Mouse (Mus musculus) heart, adult 2 months (tissue): ENCODE measurements around the gene Cib4. TPM values are rescaled to one million over a fixed set of nuclear protein-coding genes. Genes with fewer than 3 reads are reported as not detected.

Source experiments
- DNase-seq, 2 experiments: peaks; one replicate each; pipeline ENCODE4 v3.0.0; 2021
- H3K27ac ChIP-seq: fragments of 200-600 bp; 2 replicates; pipeline ENCODE4 v1.8.1; 2022
- H3K27me3 ChIP-seq: fragments of 200-500 bp; 2 replicates; pipeline ENCODE4 v1.6.1; 2012; ENCODE audit warnings: mild to moderate bottlenecking, low read length, inconsistent platforms, mixed read lengths; ENCODE audit not compliant: control insufficient read depth, insufficient read depth
- H3K36me3 ChIP-seq: fragments of 200-500 bp; 2 replicates; pipeline ENCODE4 v1.6.1; 2012; ENCODE audit warnings: low read length, inconsistent platforms; ENCODE audit not compliant: control insufficient read depth, insufficient read depth
- H3K4me1 ChIP-seq: fragments of 200-500 bp; 2 replicates; pipeline ENCODE4 v1.6.1; 2011; ENCODE audit warnings: low read length; ENCODE audit not compliant: control insufficient read depth, insufficient read depth
- H3K4me3 ChIP-seq: fragments of 200-600 bp; 2 replicates; pipeline ENCODE4 v1.8.1; 2022
- H3K79me2 ChIP-seq: fragments of 200-500 bp; replicated peaks from 2 replicates; pipeline ENCODE4 v1.6.1; 2012; ENCODE audit warnings: mild to moderate bottlenecking, inconsistent platforms, low read length, moderate library complexity, mixed read lengths; ENCODE audit not compliant: control insufficient read depth, insufficient read depth
- H3K9ac ChIP-seq: fragments of 200-500 bp; 2 replicates; pipeline ENCODE4 v1.6.1; 2012; ENCODE audit warnings: low read depth, mild to moderate bottlenecking, control low read depth, inconsistent platforms, low read length, mixed read lengths
- CTCF ChIP-seq: fragments of 200-600 bp; IDR thresholded peaks from 2 replicates; pipeline ENCODE4 v1.8.1; 2022; ENCODE audit warnings: antibody characterized with exemption, mild to moderate bottlenecking, moderate library complexity
- EP300 ChIP-seq: fragments of 200-500 bp; IDR thresholded peaks from 2 replicates; pipeline ENCODE4 v1.6.1; 2011; ENCODE audit warnings: low read depth, low read length, control low read depth; ENCODE audit not compliant: insufficient read depth
- POLR2A ChIP-seq: fragments of 200-500 bp; IDR thresholded peaks from 2 replicates; pipeline ENCODE4 v1.6.1; 2011; ENCODE audit warnings: mild to moderate bottlenecking, low read depth, low read length, control low read depth; ENCODE audit not compliant: insufficient read depth
- WGBS: fragments of 180-500 bp; shearing (Covaris S2); methylation state at CpG from one replicate; pipeline ENCODE4 v1.1.7; 2018; 5-methylcytosine and 5-hydroxymethylcytosine counted together
- intact Hi-C: fragments of 180-260 bp; cut with DNase I; formaldehyde crosslinking; loops from one replicate; pipeline ENCODE4 v1.15.1; 2025
- polyA plus RNA-seq: library from polyadenylated mRNA; depleted of rRNA; stranded (reverse); fragments of >200 nt; gene quantifications from 2 replicates; pipeline ENCODE4 v1.2.3, GENCODE M21; 2012; rRNA removed
- total RNA-seq, 2 experiments: library from RNA; stranded (reverse); gene quantifications; 2 replicates each; pipeline ENCODE4 v1.2.3; 2021

Cib4 gene
- total and polyA plus RNA-seq, 3 experiments, result not detected

- Histone ChIP-seq H3K79me2 (no peaks in the 10 kb centered on the region), H3K9ac (no peak overlapping the region), H3K4me3 (no peak overlapping the region), H3K27ac (no peak overlapping the region), H3K4me1 (no peaks in the 10 kb centered on the region), H3K36me3 (no peaks in the 10 kb centered on the region), H3K27me3 (no peaks in the 10 kb centered on the region)
- TF ChIP-seq CTCF, result no peak
- intact Hi-C loops, result no loop called here
- 84% methylated on average over 13 of the region's 13 CpGs for WGBS
- no peak for DNase-seq
Observed at GRCm38 (mm10) chr5:30444327-30444895, 101.2 kb downstream of the Cib4 start.

DNA sequence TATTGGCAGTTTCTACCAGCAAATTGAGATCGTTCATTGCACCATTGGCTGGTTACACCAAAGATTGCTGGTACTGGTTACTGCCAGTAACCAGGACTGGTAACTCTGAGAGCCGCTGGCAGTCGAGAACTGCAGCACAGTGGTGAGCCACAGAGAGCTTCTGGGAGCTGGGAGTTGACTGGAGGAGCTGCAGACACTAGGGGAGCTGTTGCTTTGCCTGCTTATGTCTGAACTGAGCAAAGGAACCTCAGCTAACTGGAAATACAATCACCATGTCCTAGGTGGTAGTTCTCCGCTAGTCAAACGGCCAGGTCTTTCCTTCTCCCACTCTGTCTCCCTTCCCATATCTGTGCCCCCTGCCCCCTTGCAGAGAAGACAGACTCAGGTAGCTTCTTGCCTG, 103.4 kb downstream of the Cib4 start:
- H3K79me2 ChIP-seq, result no peaks in the 10 kb centered on the region
- H3K27ac ChIP-seq, result no peak overlapping the region
- H3K27me3 ChIP-seq, result no peaks in the 10 kb centered on the region
- intact Hi-C loops, result no loop called here
- TF ChIP-seq CTCF (peak; percentile 49), EP300 (no peak), POLR2A (no peak)
- no peak overlapping the region for H3K9ac ChIP-seq
- no peaks in the 10 kb centered on the region for H3K4me1 ChIP-seq
- no peak for DNase-seq
- H3K36me3 ChIP-seq, result no peaks in the 10 kb centered on the region
- 66% methylated on average over 5 of the region's 5 CpGs for WGBS
- no peak overlapping the region for H3K4me3 ChIP-seq

DNA sequence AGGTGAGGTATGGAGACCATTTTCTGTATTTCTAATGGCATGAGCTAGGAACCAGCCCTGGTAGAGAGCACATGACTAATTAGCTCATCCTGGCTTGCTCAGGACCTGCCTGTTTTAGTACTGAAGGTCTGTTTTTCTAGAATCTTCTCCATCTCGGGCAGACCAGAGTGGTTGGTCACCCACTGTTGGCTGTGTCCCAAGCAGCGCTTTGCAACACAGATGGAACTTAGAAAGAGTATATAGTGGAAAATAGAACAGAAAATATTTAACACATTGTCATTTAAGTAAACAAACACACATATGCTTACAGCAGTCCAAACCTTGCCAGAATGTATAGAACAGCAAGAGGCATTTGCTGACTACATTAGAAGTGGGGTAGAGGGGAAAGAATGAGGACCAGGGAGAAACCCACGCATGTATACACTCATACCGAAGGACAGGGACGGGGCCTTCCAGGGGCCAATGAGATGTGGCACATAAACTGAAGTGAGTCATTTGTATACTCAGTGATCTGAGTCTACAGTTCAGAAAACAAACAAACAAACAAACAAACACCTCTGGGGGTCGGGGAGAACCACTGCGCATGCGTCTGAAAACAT, 105.2 kb downstream of the Cib4 start:
- WGBS, result 83% methylated on average over 8 of the region's 8 CpGs
- intact Hi-C loops, result no loop called here

DNA sequence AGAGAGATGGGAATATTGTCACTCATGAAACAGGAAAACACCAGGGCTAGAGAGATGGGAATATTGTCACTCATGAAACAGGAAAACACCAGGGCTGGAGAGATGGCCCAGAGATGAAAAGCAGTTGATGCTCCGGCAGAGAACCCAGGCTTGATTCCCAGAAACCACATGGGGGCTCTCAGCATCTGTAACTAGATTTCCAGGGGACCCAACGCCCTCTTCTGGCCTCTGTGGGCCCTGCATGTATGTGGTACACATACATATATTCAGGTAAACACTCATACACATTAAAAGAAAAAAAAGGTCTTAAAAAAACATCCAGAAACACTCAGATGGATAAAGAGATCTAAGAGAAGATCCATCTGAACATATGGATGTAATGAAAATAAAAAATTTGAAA, 106.7 kb downstream of the Cib4 start:
- H3K4me3 ChIP-seq, result no peak overlapping the region
- no peaks in the 10 kb centered on the region for H3K27me3 ChIP-seq
- no peaks in the 10 kb centered on the region for H3K79me2 ChIP-seq
- WGBS, result 39% methylated on average over 2 of the region's 2 CpGs
- H3K36me3 ChIP-seq, result no peaks in the 10 kb centered on the region
- H3K9ac ChIP-seq, result no peak overlapping the region
- no peak for DNase-seq
- no peaks in the 10 kb centered on the region for H3K4me1 ChIP-seq
- H3K27ac ChIP-seq, result no peak overlapping the region
- intact Hi-C loops, result no loop called here
- TF ChIP-seq EP300 (no peak), CTCF (no peak), POLR2A (no peak)

More for the DNA sequence above, 105.2 kb downstream of the Cib4 start:
- no peak overlapping the region for H3K4me3 ChIP-seq
- no peak overlapping the region for H3K9ac ChIP-seq
- no peaks in the 10 kb centered on the region for H3K79me2 ChIP-seq
- H3K36me3 ChIP-seq, result no peaks in the 10 kb centered on the region
- DNase-seq, result no peak
- TF ChIP-seq POLR2A (no peak), EP300 (no peak), CTCF (no peak)
- H3K27me3 ChIP-seq, result no peaks in the 10 kb centered on the region
- no peaks in the 10 kb centered on the region for H3K4me1 ChIP-seq
- H3K27ac ChIP-seq, result no peak overlapping the region

Other genes starting within 250 kb of the Cib4 start
- not detected for gene Otof, start 83.9 kb downstream of the Cib4 start, total RNA-seq
- gene Otof, start 83.9 kb downstream of the Cib4 start, polyA plus RNA-seq, result 0.06 TPM in 2 replicates
- gene 1700001C02Rik, start 79.8 kb downstream of the Cib4 start, total RNA-seq, result not detected
- 0.97 and 2.6 TPM in 2 replicates for gene 1700001C02Rik, start 79.8 kb downstream of the Cib4 start, polyA plus RNA-seq
- 100 to 1,000 TPM; 259 to 300 TPM for gene Kcnk3, start 42.3 kb upstream of the Cib4 start, total RNA-seq
- gene Kcnk3, start 42.3 kb upstream of the Cib4 start, polyA plus RNA-seq, result 382 and 432 TPM in 2 replicates
- gene Slc35f6, start 102.1 kb upstream of the Cib4 start, total RNA-seq, result 10 to 100 TPM; 47.2 to 49.9 TPM
- 119 and 154 TPM in 2 replicates for gene Slc35f6, start 102.1 kb upstream of the Cib4 start, polyA plus RNA-seq
- gene Cenpa, start 120.9 kb upstream of the Cib4 start, total RNA-seq, result 10 to 100 TPM; 43.9 to 51.0 TPM
- gene Cenpa, start 120.9 kb upstream of the Cib4 start, polyA plus RNA-seq, result 51.3 and 69.7 TPM in 2 replicates
- 1 to 10 TPM in 1 of 2 experiments, under 1 TPM in 1; 0.61 to 1.3 TPM for gene Dpysl5, start 165.7 kb upstream of the Cib4 start, total RNA-seq
- 0.82 and 1.1 TPM in 2 replicates for gene Dpysl5, start 165.7 kb upstream of the Cib4 start, polyA plus RNA-seq